Mouse (Mus musculus): ENCODE results near the gene Mettl5. TPM values are rescaled to one million over a fixed set of nuclear protein-coding genes. Genes with fewer than 3 reads are reported as not detected.
A peak's percentile ranks its signal among the peaks of the same experiment; 100 is the strongest.
"Not testable (repeated sequence)": the region's sequence is repeated elsewhere in the genome, so short reads cannot be mapped to it uniquely, and the experiment has no call there.

Gene Mettl5
- total RNA-seq (2014; rRNA removed) (8.6 and 10.2 TPM in 2 replicates), polyA plus RNA-seq (2015; fragmentation: Nextera tagmentation; extraction: Ambion mirVana) (30.4 and 34.1 TPM in 2 replicates)

GRCm38 (mm10) chr2:69885451-69886305, at the start of gene Mettl5:
Mettl5 (minus strand) TSS chr2:69885615.
- DNase-seq (ENCODE audit: low spot score) (peak; percentile 89), ATAC-seq (ENCODE audit: low FRiP score) (peak; percentile 95)
- H3K27me3 ChIP-seq (ENCODE audit: insufficient read depth, low read length): no peaks in the 10 kb centered on the region
- peak within 1 kb of the TSS; percentile 68 for H3K9ac ChIP-seq (replicated peaks; ENCODE audit: low read length, poor library complexity, severe bottlenecking)
- peak; percentile 75 for TF ChIP-seq CTCF (IDR thresholded peaks at IDR 0.05)
- WGBS: 2% methylated on average over 45 of the region's 45 CpGs
- peak within 1 kb of the TSS; percentile 70 for H3K27ac ChIP-seq (ENCODE audit: low read depth, low read length)
- no peaks in the 10 kb centered on the region for H3K4me1 ChIP-seq (ENCODE audit: insufficient read depth, low read length)
- H3K36me3 ChIP-seq (ENCODE audit: insufficient read depth, low read length): no peaks in the 10 kb centered on the region
- no peaks in the 10 kb centered on the region for H3K9me3 ChIP-seq (ENCODE audit: low read length)
- H3K4me3 ChIP-seq (ENCODE audit: low read depth, low read length): peak within 1 kb of the TSS; percentile 52
- H3K4me2 ChIP-seq (ENCODE audit: low read depth, low read length, poor library complexity, severe bottlenecking): peak within 1 kb of the TSS; percentile 62

- H3K9ac ChIP-seq (replicated peaks; ENCODE audit: low read length, poor library complexity, severe bottlenecking): no peak overlapping the region
- H3K4me3 ChIP-seq (ENCODE audit: low read depth, low read length): no peak overlapping the region
- WGBS: 87% methylated on average over 3 of the region's 3 CpGs
- H3K9me3 ChIP-seq (ENCODE audit: low read length): no peaks in the 10 kb centered on the region
- no peak for DNase-seq (ENCODE audit: low spot score)
- TF ChIP-seq CTCF (IDR thresholded peaks at IDR 0.05): no peak
- no peaks in the 10 kb centered on the region for H3K4me1 ChIP-seq (ENCODE audit: insufficient read depth, low read length)
- no peak for ATAC-seq (ENCODE audit: low FRiP score)
- no peaks in the 10 kb centered on the region for H3K27me3 ChIP-seq (ENCODE audit: insufficient read depth, low read length)
- H3K4me2 ChIP-seq (ENCODE audit: low read depth, low read length, poor library complexity, severe bottlenecking): no peak overlapping the region
- peaks cover 22% of the 10 kb centered on the region; the same call in 1 of the 2 replicates for H3K36me3 ChIP-seq (ENCODE audit: insufficient read depth, low read length)
- H3K27ac ChIP-seq (ENCODE audit: low read depth, low read length): no peak overlapping the region
Measured at GRCm38 (mm10) chr2:69924943-69925342, 39.5 kb upstream of the Mettl5 start.

GRCm38 (mm10) chr2:69917301-69917700, 31.9 kb upstream of the Mettl5 start:
- no peak for TF ChIP-seq CTCF (IDR thresholded peaks at IDR 0.05)
- no peak overlapping the region for H3K4me3 ChIP-seq (ENCODE audit: low read depth, low read length)
- H3K27me3 ChIP-seq (ENCODE audit: insufficient read depth, low read length): no peaks in the 10 kb centered on the region
- no peaks in the 10 kb centered on the region for H3K4me1 ChIP-seq (ENCODE audit: insufficient read depth, low read length)
- 87% methylated on average over 3 of the region's 3 CpGs for WGBS
- no peaks in the 10 kb centered on the region for H3K9me3 ChIP-seq (ENCODE audit: low read length)
- H3K9ac ChIP-seq (replicated peaks; ENCODE audit: low read length, poor library complexity, severe bottlenecking): no peak overlapping the region
- DNase-seq (ENCODE audit: low spot score): no peak
- H3K4me2 ChIP-seq (ENCODE audit: low read depth, low read length, poor library complexity, severe bottlenecking): no peak overlapping the region
- ATAC-seq (ENCODE audit: low FRiP score): no peak
- no peak overlapping the region for H3K27ac ChIP-seq (ENCODE audit: low read depth, low read length)
- H3K36me3 ChIP-seq (ENCODE audit: insufficient read depth, low read length): peaks cover 7% of the 10 kb centered on the region; the same call in 1 of the 2 replicates

GRCm38 (mm10) chr2:69912801-69913200, 27.4 kb upstream of the Mettl5 start:
- no peaks in the 10 kb centered on the region for H3K4me1 ChIP-seq (ENCODE audit: insufficient read depth, low read length)
- DNase-seq (ENCODE audit: low spot score) (no peak), ATAC-seq (ENCODE audit: low FRiP score) (no peak)
- WGBS: 59% methylated on average over 2 of the region's 2 CpGs
- peaks cover 7% of the 10 kb centered on the region; the same call in 1 of the 2 replicates for H3K36me3 ChIP-seq (ENCODE audit: insufficient read depth, low read length)
- no peaks in the 10 kb centered on the region for H3K27me3 ChIP-seq (ENCODE audit: insufficient read depth, low read length)
- no peak for TF ChIP-seq CTCF (IDR thresholded peaks at IDR 0.05)
- no peak overlapping the region for H3K9ac ChIP-seq (replicated peaks; ENCODE audit: low read length, poor library complexity, severe bottlenecking)
- H3K9me3 ChIP-seq (ENCODE audit: low read length): no peaks in the 10 kb centered on the region
- H3K4me3 ChIP-seq (ENCODE audit: low read depth, low read length): no peak overlapping the region
- no peak overlapping the region for H3K4me2 ChIP-seq (ENCODE audit: low read depth, low read length, poor library complexity, severe bottlenecking)
- no peak overlapping the region for H3K27ac ChIP-seq (ENCODE audit: low read depth, low read length)

- H3K36me3 ChIP-seq (ENCODE audit: insufficient read depth, low read length); H3K27me3 ChIP-seq (ENCODE audit: insufficient read depth, low read length); H3K4me1 ChIP-seq (ENCODE audit: insufficient read depth, low read length); H3K4me2 ChIP-seq (ENCODE audit: low read depth, low read length, poor library complexity, severe bottlenecking); H3K9me3 ChIP-seq (ENCODE audit: low read length); H3K9ac ChIP-seq (replicated peaks; ENCODE audit: low read length, poor library complexity, severe bottlenecking); H3K27ac ChIP-seq (ENCODE audit: low read depth, low read length); ATAC-seq (ENCODE audit: low FRiP score); DNase-seq (ENCODE audit: low spot score); H3K4me3 ChIP-seq (ENCODE audit: low read depth, low read length): not testable (repeated sequence)
- WGBS: 86% methylated on average over 4 of the region's 4 CpGs
Measured at GRCm38 (mm10) chr2:69907394-69907793, 22.0 kb upstream of the Mettl5 start.

GRCm38 (mm10) chr2:69903541-69903940, 18.1 kb upstream of the Mettl5 start:
- DNase-seq (ENCODE audit: low spot score) (no peak), ATAC-seq (ENCODE audit: low FRiP score) (no peak)
- H3K4me3 ChIP-seq (ENCODE audit: low read depth, low read length): no peak overlapping the region
- no peak for TF ChIP-seq CTCF (IDR thresholded peaks at IDR 0.05)
- H3K36me3 ChIP-seq (ENCODE audit: insufficient read depth, low read length): no peaks in the 10 kb centered on the region
- WGBS: 95% methylated on average over 3 of the region's 3 CpGs
- H3K4me2 ChIP-seq (ENCODE audit: low read depth, low read length, poor library complexity, severe bottlenecking): no peak overlapping the region
- no peaks in the 10 kb centered on the region for H3K9me3 ChIP-seq (ENCODE audit: low read length)
- no peaks in the 10 kb centered on the region for H3K27me3 ChIP-seq (ENCODE audit: insufficient read depth, low read length)
- H3K9ac ChIP-seq (replicated peaks; ENCODE audit: low read length, poor library complexity, severe bottlenecking): no peak overlapping the region
- H3K4me1 ChIP-seq (ENCODE audit: insufficient read depth, low read length): no peaks in the 10 kb centered on the region
- H3K27ac ChIP-seq (ENCODE audit: low read depth, low read length): no peak overlapping the region
